Mouse (Mus musculus) adrenal gland, adult 18-20 months (tissue): Measurements from ENCODE around the gene Txlna. TPM values are rescaled to one million over a fixed set of nuclear protein-coding genes. Genes with fewer than 3 reads are reported as not detected.
A peak's percentile ranks its signal among the peaks of the same experiment; 100 is the strongest.

Source experiments
- DNase-seq, 2 experiments: peaks; one replicate each; pipeline ENCODE4 v3.0.0; 2021 to 2022; ENCODE audit warnings: low spot score in 2 of 2
- long read RNA-seq, 2 experiments: library from polyadenylated mRNA; stranded (forward); transcript quantifications; one replicate each; pipeline ENCODE4 v2.0.0; 2021
- total RNA-seq, 2 experiments: library from RNA; stranded (reverse); gene quantifications; 1 replicate in 1 of 2; 2 replicates in 1 of 2; pipeline ENCODE4 v1.2.3; 2021

The Txlna gene
- 10 to 100 TPM; 63.5 to 69.2 TPM for total RNA-seq
- long read RNA-seq, experiment 1, full-length matches to known transcripts: 51 of 58 reads
- long read RNA-seq, experiment 1, partial matches to known transcripts: 2 of 58 reads
- long read RNA-seq, experiment 1, other reads (novel, unspliced or antisense): 5 of 58 reads
- long read RNA-seq, experiment 2, full-length matches to known transcripts: 79 of 110 reads
- long read RNA-seq, experiment 2, partial matches to known transcripts: 11 of 110 reads
- long read RNA-seq, experiment 2, other reads (novel, unspliced or antisense): 20 of 110 reads

DNA sequence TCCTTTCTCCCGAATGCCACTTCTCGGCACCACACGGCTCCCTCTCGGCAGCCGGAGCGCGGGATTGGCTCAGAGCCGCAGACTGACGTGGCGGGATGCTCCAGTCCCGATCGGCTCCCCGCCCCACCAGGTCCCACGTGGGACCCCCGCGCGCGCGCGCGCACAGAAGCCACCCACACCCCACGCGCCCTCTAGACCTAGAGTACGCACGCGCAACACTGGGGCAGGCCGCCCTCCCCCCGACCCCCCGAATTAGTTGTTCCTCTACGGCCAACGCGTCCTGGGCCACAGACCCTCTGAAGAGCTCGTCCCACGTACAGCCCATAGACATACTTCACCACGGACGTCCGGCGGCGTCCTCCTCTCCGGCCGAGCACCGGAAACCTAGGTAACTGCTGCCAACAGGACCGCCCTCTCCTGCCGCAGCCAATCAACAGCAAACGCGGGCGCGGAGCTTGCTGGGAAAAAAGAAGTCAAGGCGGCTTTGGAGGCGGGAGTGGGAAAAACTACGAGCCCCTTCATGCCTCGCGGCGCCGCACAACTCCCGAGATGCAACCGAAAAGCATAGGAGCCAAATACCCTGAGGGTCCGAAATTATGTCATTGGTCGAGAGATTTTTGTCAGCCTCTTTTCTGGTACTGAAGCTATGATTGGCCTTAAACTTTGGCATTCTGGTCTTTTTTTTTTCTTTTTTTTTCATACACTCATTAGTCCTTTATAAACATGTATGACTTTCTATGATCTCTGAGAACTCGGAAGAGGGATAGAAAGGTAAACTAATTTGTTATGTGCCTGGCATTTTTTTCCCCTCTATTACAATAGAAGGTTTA is at the start of gene Txlna:
Txlna (minus strand) TSS at position 428 of the 830 bp plus-strand sequence.
- peak; percentile 89 to 92 for DNase-seq

GRCm38 (mm10) chr4:129684531-129684930 is 43.7 kb upstream of the Txlna start:
- DNase-seq: no peak

- DNase-seq: no peak
These were observed 43.1 kb upstream of the Txlna start for GRCm38 (mm10) chr4:129683901-129684493.

DNA sequence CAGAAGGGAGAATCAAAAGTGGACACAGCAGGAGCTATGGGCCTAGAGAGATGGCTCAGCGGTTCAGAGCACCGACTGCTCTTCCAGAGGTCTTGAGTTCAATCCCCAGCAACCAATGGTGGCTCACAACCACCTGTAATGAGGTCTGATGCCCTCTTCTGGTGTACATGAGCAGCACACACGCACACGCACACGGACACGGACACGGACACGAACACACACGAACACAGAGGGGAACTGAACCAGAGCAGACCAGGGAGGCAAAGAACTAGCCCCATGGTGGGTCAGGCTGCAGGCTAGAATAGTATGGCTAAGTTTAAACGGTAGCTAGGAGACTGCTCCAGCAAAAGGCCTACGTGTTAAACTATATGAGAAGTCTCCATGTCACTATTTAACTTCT is 41.0 kb upstream of the Txlna start:
- DNase-seq: no peak

DNA sequence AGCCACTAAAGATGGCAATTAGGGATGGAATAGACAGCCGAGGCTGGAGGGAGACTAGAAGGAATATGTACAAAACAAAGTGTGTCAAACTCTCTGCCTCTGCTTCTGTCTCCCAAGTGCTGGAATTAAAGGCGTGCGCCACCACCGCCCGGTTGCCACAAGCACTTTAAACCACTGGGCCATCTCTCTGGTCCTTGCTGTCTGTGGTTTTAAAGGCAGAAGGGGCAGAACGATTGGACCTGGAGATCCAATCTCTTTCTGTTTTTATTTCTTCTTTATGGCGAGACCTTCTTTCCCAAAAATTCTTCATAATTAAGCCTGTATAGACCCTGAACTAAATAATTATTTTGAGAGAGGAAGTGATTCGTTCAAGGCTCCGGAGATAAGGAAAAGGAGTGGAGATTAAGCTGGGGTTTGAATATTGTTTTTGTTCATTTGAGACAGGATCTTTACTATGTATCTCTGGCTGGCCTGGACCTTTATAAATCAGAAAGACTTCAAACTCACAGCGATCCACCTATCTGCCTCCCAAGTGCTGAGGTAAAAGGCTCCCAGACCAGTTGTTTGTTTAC is 32.1 kb upstream of the Txlna start:
- DNase-seq: no peak

GRCm38 (mm10) chr4:129672083-129672877 is 31.4 kb upstream of the Txlna start, which contains the start of gene Kpna6:
Gene Kpna6 (minus strand): TSS chr4:129672767.
- peak; percentile 91 to 93 for DNase-seq

DNA sequence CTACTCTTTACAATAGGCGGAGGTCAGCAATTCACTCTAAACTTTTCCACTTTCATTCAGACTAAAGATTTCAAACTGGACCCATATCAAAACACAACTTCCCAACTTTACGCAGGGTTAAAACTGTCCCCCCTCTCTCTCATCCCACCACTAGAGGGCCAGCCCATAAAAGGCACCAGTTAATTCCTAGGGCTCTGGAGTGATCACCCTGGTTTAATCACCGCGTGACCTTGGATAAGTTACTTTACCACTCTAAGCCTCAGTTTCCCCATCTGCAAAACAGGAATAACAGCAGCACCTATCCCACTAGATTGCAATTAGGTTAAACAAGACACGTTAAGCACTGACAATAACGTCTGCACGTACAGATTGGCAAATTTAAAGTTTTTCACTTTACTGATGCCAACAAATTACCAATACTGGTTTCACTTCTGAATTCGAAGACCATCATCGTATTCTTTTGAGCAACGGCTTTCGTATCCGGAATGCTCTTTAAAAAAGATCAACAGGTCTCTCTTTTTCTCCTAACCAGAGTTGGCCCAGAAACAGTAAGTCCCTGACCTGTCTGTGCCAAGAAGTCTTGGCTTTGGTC is 30.7 kb upstream of the Txlna start:
- peak; percentile 46 to 52 for DNase-seq

- DNase-seq: no peak
These were observed 21.5 kb upstream of the Txlna start for GRCm38 (mm10) chr4:129662255-129662813.

GRCm38 (mm10) chr4:129661584-129661983 is 20.7 kb upstream of the Txlna start:
- no peak for DNase-seq

DNA sequence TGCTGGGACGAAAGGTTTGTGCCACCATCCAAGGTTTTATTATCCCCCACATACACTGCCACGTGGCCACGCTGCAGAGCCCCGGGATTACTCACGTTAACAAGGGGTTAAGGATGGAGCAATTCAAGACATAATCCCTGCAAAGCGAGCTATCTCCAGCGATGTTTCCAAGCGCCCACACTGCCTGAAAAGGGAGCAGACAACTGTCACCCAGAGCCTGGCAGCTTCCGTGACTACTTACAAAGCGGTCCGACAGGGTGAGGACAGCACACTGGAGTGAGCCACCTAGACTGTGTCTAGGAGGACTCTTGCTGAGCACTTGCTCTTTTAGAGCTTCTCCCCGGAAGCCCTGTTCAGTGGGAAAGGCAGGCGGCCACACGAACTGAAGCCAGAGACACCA is 13.9 kb upstream of the Txlna start:
- no peak for DNase-seq

GRCm38 (mm10) chr4:129650359-129650758 is 9.5 kb upstream of the Txlna start:
- DNase-seq: no peak

DNA sequence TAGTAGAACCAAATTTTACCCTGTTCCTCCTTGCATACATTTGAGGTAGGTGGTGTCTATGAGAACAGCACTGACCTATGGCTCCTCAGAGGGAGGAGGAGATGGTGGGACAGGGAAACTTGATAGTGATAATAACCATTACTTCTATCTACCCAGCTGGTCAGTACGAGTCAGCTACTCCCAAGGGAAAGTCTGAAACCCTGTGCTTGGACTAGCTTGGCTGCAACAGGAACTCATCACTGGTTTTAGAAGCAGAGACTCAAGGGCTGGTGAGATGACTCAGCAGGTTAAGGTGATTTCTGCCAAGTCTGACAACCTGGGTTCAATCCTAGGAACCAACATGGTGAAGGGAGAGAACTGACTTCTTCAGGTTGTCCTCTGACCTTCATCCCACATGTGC is 7.8 kb upstream of the Txlna start:
- no peak for DNase-seq

- no peak for DNase-seq
These were observed 4.3 kb upstream of the Txlna start for GRCm38 (mm10) chr4:129645204-129645603.

GRCm38 (mm10) chr4:129641756-129642155 is 891 bp upstream of the Txlna start:
- DNase-seq: no peak

DNA sequence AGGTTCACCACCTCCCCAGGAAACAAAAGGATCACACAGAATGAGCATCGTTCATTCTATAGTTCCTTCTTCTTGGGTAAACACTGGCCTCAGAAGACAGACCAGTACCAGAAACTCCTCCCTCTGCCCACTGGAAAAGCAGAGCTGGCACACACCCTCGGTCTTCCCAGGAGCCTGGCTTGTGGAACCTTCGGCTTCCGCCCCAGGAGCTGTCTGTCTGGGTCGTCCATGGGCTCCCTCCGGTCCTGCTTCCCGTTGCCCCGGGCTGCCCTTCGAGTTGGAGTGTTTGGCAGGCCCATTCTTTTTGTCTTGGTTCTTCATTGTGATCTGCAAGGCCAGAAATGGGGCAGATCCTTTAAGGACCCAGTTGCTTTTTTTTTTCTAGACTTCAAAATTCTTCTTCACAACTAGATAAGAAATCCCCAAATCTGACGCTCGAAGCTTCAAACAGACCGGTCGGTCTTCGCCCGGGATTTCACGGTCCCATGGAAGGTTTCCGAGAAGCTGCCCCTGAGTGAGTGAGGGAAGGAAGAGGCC is 696 bp downstream of the Txlna start:
- DNase-seq: peak; percentile 40 to 45

DNA sequence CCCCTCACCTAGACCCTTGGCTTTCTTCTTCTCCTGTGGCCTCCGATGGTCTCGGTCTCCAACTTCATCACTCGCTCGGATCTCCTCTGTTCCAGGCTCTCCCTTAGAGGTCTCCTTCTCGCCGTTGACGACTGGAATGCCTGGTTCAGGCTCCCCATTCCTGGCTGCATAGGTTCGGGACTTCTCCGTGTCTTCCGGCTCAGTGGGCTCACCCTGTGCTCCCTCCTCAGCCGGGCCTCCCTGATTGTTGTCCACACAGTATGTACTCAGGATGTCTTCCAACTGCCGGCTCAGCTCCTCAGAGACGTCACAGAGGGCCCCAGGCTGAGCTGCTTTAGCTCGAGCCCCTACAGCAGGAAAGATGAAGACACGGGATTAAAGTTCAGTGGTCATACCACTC is 1.6 kb downstream of the Txlna start:
- DNase-seq: no peak

- DNase-seq: no peak
These were observed 7.0 kb downstream of the Txlna start for GRCm38 (mm10) chr4:129633852-129634251.

GRCm38 (mm10) chr4:129631867-129632266 is 9.0 kb downstream of the Txlna start:
- DNase-seq: no peak

DNA sequence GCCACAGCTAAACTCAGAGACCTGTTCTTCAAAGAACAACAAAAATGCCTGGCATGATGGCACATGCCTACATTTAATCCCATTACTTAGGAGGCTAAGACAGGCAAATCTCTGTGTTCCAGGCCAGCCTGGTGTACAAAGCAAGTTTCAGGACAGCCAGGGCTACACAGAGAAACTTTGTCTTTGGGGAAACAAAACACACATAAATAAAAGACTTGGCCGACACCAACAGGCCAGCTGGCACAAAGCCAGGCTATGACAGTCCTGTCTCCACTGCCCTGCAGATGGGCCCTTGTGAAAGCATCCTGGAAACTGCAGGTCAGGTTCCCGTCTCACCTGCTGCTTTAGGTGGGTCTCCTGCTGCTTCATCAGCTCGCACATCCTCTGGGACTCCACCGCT is 9.9 kb downstream of the Txlna start:
- DNase-seq: peak in 1 of 2 experiments; percentile 51

- no peak for DNase-seq
These were observed 14.8 kb downstream of the Txlna start for GRCm38 (mm10) chr4:129626035-129626434.
